Mouse (Mus musculus): ENCODE data around the gene Ermp1.
"Not testable (repeated sequence)": the region's sequence is repeated elsewhere in the genome, so short reads cannot be mapped to it uniquely, and the experiment has no call there.

Gene Ermp1

DNA sequence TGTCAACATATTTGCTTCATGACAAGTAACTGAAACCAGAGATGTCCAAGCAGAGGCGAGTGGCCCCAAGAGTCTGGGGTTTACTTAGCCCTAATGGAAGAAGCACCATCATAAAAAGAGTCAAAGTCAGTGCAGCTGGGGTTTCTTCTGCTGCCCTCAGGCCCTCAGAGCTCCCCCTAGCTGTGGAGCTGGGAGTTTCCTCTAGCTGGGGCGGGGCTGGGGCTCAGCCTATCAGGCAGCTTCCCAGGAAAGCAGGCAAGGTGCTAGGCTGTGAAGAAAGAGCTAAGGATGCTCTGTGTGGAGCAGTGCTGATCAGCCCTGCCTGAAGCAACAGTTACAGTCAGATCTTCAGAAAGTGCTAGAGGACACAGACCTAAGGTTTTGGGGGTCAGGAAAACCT lies 51.2 kb downstream of the Ermp1 start:
- no peak for DNase-seq

GRCm38 (mm10) chr19:29596276-29596675 lies 51.9 kb downstream of the Ermp1 start:
- DNase-seq, result no peak

- not testable (repeated sequence) for DNase-seq
These were observed 54.4 kb downstream of the Ermp1 start for GRCm38 (mm10) chr19:29593783-29594182.

GRCm38 (mm10) chr19:29583734-29584133 lies 64.5 kb downstream of the Ermp1 start:
- DNase-seq, result no peak

GRCm38 (mm10) chr19:29582439-29582838 lies 65.8 kb downstream of the Ermp1 start:
- no peak for DNase-seq

DNA sequence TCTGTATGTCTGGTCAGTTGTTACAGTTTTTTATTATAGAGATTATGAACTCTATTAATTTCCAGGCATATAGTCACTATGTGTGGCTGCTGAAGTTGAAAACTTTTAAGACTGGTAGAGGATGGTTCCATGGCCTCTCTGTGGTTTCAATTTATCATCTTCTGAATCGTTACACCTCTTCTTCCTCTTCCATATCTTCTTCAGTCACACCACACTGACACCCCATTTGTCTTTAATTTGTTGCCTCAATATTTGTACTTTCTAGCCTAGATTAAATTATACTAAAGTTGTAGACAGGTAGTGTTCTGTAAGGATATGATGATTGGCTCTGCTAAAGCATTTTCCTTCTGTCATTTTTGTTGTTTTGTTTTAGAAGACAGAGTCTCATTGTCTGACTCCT lies 81.7 kb downstream of the Ermp1 start:
- no peak for DNase-seq

GRCm38 (mm10) chr19:29563258-29563779 lies 84.9 kb downstream of the Ermp1 start:
- peak; percentile 52 for DNase-seq

GRCm38 (mm10) chr19:29562603-29563002 lies 85.6 kb downstream of the Ermp1 start:
- no peak for DNase-seq

DNA sequence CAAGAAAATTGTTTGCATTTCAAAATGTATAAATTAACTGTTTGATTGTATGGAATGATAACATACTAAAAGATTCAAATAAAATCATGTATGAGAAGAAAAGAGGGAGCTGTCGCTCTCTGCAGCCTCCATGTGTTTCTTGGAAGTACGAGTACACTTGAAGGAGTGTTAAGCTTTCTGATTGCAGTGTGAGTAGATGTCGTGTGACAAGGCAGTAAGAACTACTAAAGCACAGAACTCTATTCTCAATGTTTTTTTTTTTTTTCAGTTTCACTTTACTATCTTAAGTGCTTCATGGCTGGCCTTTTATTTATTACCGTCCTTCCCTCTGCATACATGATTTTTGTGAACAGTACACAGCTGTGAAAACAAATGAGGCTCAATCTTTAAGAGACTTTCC lies 86.0 kb downstream of the Ermp1 start:
- no peak for DNase-seq

Measured in right cerebral cortex, postnatal 14 days (tissue).